Mouse (Mus musculus) G1E-ER4 (cell line): ENCODE data around the gene Hoxa2. TPM values are rescaled to one million over a fixed set of nuclear protein-coding genes. Genes with fewer than 3 reads are reported as not detected.

Source experiments
- GATA1 ChIP-seq: IDR thresholded peaks from one replicate; pipeline ENCODE4 v1.8.0; 2012; ENCODE audit warnings: low read length, inconsistent platforms
- polyA plus RNA-seq: library from polyadenylated mRNA; stranded (reverse); fragments of >175 nt; gene quantifications from 2 replicates; pipeline ENCODE4 v1.2.3, GENCODE M21; 2012

Hoxa2 gene
- polyA plus RNA-seq, 1 experiment, result not detected

- TF ChIP-seq GATA1, result no peak
These were observed 24.6 kb upstream of the Hoxa2 start for GRCm38 (mm10) chr6:52189172-52189591.

- TF ChIP-seq GATA1, result no peak
These were observed 21.9 kb upstream of the Hoxa2 start for GRCm38 (mm10) chr6:52186500-52186899.

GRCm38 (mm10) chr6:52185834-52186233 is 21.2 kb upstream of the Hoxa2 start:
- no peak for TF ChIP-seq GATA1

GRCm38 (mm10) chr6:52185222-52185621 is 20.6 kb upstream of the Hoxa2 start:
- no peak for TF ChIP-seq GATA1

- TF ChIP-seq GATA1, result no peak
These were observed 20.0 kb upstream of the Hoxa2 start for GRCm38 (mm10) chr6:52184668-52185067.

- no peak for TF ChIP-seq GATA1
These were observed 18.9 kb upstream of the Hoxa2 start for GRCm38 (mm10) chr6:52183311-52184080.

GRCm38 (mm10) chr6:52182793-52183192 is 18.2 kb upstream of the Hoxa2 start:
- TF ChIP-seq GATA1, result no peak

- TF ChIP-seq GATA1, result no peak
These were observed 17.4 kb upstream of the Hoxa2 start for GRCm38 (mm10) chr6:52182030-52182429.

- no peak for TF ChIP-seq GATA1
These were observed 16.1 kb upstream of the Hoxa2 start for GRCm38 (mm10) chr6:52180726-52181125.

- TF ChIP-seq GATA1, result no peak
These were observed 15.6 kb upstream of the Hoxa2 start for GRCm38 (mm10) chr6:52180213-52180710.

GRCm38 (mm10) chr6:52179690-52180089 is 15.1 kb upstream of the Hoxa2 start:
- no peak for TF ChIP-seq GATA1

GRCm38 (mm10) chr6:52178918-52179665 is 14.5 kb upstream of the Hoxa2 start:
- no peak for TF ChIP-seq GATA1

GRCm38 (mm10) chr6:52177806-52178205 is 13.2 kb upstream of the Hoxa2 start:
- no peak for TF ChIP-seq GATA1

- no peak for TF ChIP-seq GATA1
These were observed 12.6 kb upstream of the Hoxa2 start, which contains the start of gene 5730596B20Rik for GRCm38 (mm10) chr6:52177061-52177735. 5730596B20Rik (plus strand) TSS chr6:52177498.

- no peak for TF ChIP-seq GATA1
These were observed 11.8 kb upstream of the Hoxa2 start for GRCm38 (mm10) chr6:52176391-52176790.

GRCm38 (mm10) chr6:52175864-52176263 is 11.2 kb upstream of the Hoxa2 start:
- no peak for TF ChIP-seq GATA1
